Mouse (Mus musculus) lung, embryonic 15.5 days (tissue): ENCODE measurements around the gene Ttc27. TPM values are rescaled to one million over a fixed set of nuclear protein-coding genes. Genes with fewer than 3 reads are reported as not detected.
A peak's percentile ranks its signal among the peaks of the same experiment; 100 is the strongest.

Experiments
- ATAC-seq: fragments of 200-750 bp; cut with Nextera tagmentation; 2 replicates; pipeline ENCODE4 v1.8.0; 2017; ENCODE audit warnings: moderate number of reproducible peaks, borderline replicate concordance; ENCODE audit not compliant: low FRiP score, low TSS enrichment; ENCODE audit errors: extremely low read depth
- H3K27ac ChIP-seq: fragments of 300-500 bp; sonication (generic); 2 replicates; pipeline ENCODE4 v1.5.1; 2015; ENCODE audit warnings: moderate library complexity, mild to moderate bottlenecking, inconsistent platforms
- H3K27me3 ChIP-seq: fragments of 300-500 bp; sonication (generic); 2 replicates; pipeline ENCODE4 v1.6.1; 2015; ENCODE audit warnings: inconsistent platforms
- H3K36me3 ChIP-seq: fragments of 300-500 bp; sonication (generic); 2 replicates; pipeline ENCODE4 v1.6.1; 2015; ENCODE audit warnings: inconsistent platforms
- H3K4me1 ChIP-seq: fragments of 300-500 bp; sonication (generic); 2 replicates; pipeline ENCODE4 v1.6.1; 2015; ENCODE audit warnings: inconsistent platforms
- H3K4me2 ChIP-seq: fragments of 300-500 bp; sonication (generic); 2 replicates; pipeline ENCODE4 v1.6.1; 2015; ENCODE audit warnings: inconsistent platforms, mild to moderate bottlenecking, moderate library complexity
- H3K4me3 ChIP-seq: fragments of 300-500 bp; sonication (generic); 2 replicates; pipeline ENCODE4 v1.5.1; 2015; ENCODE audit warnings: mild to moderate bottlenecking, inconsistent platforms
- H3K9ac ChIP-seq: fragments of 300-500 bp; sonication (generic); 2 replicates; pipeline ENCODE4 v1.6.1; 2015; ENCODE audit warnings: inconsistent platforms
- H3K9me3 ChIP-seq: fragments of 300-500 bp; sonication (generic); 2 replicates; pipeline ENCODE4 v1.6.1; 2016; ENCODE audit warnings: inconsistent platforms
- WGBS: fragments of 180-500 bp; shearing (Covaris S2); methylation state at CpG from one replicate; pipeline ENCODE4 v1.1.7; 2015; 5-methylcytosine and 5-hydroxymethylcytosine counted together
- polyA plus RNA-seq: library from polyadenylated mRNA; unstranded; fragments of >200 nt; fragmentation: Nextera tagmentation; extraction: Ambion mirVana; gene quantifications from 2 replicates; pipeline ENCODE4 v1.2.1, GENCODE M21; 2015

The Ttc27 gene
- polyA plus RNA-seq, 1 experiment from 2014 or later: 23.5 TPM

GRCm38 (mm10) chr17:74710731-74711130 is 6.8 kb upstream of the Ttc27 start:
- no peaks in the 10 kb centered on the region for H3K27me3 ChIP-seq
- no peaks in the 10 kb centered on the region for H3K9me3 ChIP-seq
- no peaks in the 10 kb centered on the region for H3K4me1 ChIP-seq
- H3K9ac ChIP-seq: no peak overlapping the region
- no peak overlapping the region for H3K27ac ChIP-seq
- no peaks in the 10 kb centered on the region for H3K36me3 ChIP-seq
- 72% methylated on average over 4 of the region's 4 CpGs for WGBS
- no peak overlapping the region for H3K4me3 ChIP-seq
- no peak overlapping the region for H3K4me2 ChIP-seq
- no peak for ATAC-seq

DNA sequence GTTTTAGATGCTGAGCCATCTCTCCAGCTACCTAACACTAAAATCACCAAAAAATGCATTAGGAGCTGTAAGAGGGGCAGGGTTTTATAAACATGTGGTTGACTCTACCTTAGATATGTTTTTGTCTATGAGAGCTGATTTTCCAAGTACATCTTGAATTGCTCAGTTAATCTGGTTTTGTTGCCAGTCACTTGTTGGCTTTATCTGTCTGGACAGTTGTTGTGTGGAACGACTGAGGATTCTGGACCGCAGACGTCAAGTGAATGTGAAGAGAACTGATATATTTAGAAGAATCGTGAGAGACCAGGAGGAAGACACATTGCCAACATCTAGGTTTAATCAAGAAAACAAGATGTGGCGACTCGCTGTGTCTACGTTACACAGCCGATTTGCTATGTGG is 5.9 kb upstream of the Ttc27 start:
- no peaks in the 10 kb centered on the region for H3K36me3 ChIP-seq
- no peaks in the 10 kb centered on the region for H3K9me3 ChIP-seq
- ATAC-seq: no peak
- H3K4me3 ChIP-seq: no peak overlapping the region
- H3K4me1 ChIP-seq: no peaks in the 10 kb centered on the region
- H3K9ac ChIP-seq: no peak overlapping the region
- WGBS: 88% methylated on average over 8 of the region's 8 CpGs
- no peak overlapping the region for H3K27ac ChIP-seq
- H3K27me3 ChIP-seq: no peaks in the 10 kb centered on the region
- no peak overlapping the region for H3K4me2 ChIP-seq

DNA sequence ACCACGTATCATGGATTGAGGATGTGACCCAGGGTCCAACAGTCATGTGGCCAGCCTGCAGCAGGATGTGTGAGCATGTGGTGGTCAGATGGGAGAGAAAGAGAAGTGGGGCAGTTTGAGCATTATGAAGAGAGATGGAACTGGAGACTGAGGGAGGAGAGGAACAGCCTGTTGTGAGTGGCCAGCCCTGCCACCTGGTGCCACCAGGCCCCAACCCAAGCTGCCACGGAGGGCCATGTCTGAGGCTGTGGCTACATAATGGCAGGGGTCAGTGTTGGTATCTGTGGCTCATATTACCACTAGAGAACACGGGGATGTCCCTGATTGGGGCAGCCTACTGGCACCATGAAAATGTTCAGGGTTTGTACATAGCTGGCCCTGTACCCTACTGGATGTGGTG is 2.4 kb upstream of the Ttc27 start:
- no peaks in the 10 kb centered on the region for H3K27me3 ChIP-seq
- no peak overlapping the region for H3K4me2 ChIP-seq
- no peak for ATAC-seq
- no peak overlapping the region for H3K4me3 ChIP-seq
- no peak overlapping the region for H3K27ac ChIP-seq
- 55% methylated on average over 3 of the region's 3 CpGs for WGBS
- H3K36me3 ChIP-seq: no peaks in the 10 kb centered on the region
- H3K9ac ChIP-seq: no peak overlapping the region
- no peaks in the 10 kb centered on the region for H3K9me3 ChIP-seq
- peaks cover 6% of the 10 kb centered on the region for H3K4me1 ChIP-seq

DNA sequence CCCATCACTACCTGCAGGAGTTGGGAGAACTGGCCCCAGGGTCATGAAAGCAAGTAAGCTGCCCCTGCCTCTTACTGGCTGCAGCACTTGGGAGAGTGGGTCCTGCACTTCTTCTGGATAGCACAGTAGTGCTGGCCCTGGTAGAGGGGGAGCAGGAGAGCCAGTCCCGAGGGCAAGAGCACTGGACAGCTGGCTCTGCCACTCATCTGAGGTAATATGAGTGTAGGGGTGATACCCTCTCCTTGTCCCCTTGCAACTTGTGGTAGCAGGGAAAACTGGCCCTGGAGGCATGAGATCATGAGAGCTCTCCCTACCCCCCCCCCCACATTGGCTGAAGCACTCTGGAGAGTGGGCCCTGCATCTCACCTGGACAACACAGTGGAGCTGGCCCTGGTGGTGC is 1.8 kb upstream of the Ttc27 start:
- no peaks in the 10 kb centered on the region for H3K9me3 ChIP-seq
- H3K9ac ChIP-seq: no peak overlapping the region
- ATAC-seq: no peak
- 46% methylated on average over 1 of the region's 1 CpGs for WGBS
- H3K4me1 ChIP-seq: peaks cover 6% of the 10 kb centered on the region
- H3K27ac ChIP-seq: no peak overlapping the region
- H3K27me3 ChIP-seq: no peaks in the 10 kb centered on the region
- H3K36me3 ChIP-seq: no peaks in the 10 kb centered on the region
- H3K4me3 ChIP-seq: no peak overlapping the region
- no peak overlapping the region for H3K4me2 ChIP-seq

- H3K27me3 ChIP-seq: no peaks in the 10 kb centered on the region
- no peak overlapping the region for H3K9ac ChIP-seq
- 0 out of 2 replicates have a peak, but pooled peaks cover 2% of the 10 kb centered on the region for H3K36me3 ChIP-seq
- 38% methylated on average over 3 of the region's 3 CpGs for WGBS
- ATAC-seq: no peak
- H3K9me3 ChIP-seq: no peaks in the 10 kb centered on the region
- peak overlapping the region; percentile 84; the same call in 1 of the 2 replicates for H3K4me3 ChIP-seq
- H3K4me1 ChIP-seq: peaks cover 6% of the 10 kb centered on the region
- H3K4me2 ChIP-seq: peak overlapping the region; percentile 64; the same call in 1 of the 2 replicates
- no peak overlapping the region for H3K27ac ChIP-seq
Observed at GRCm38 (mm10) chr17:74716643-74717042, 889 bp upstream of the Ttc27 start.

- H3K36me3 ChIP-seq: peaks cover 7% of the 10 kb centered on the region; the same call in 1 of the 2 replicates
Observed at GRCm38 (mm10) chr17:74717091-74717617, 378 bp upstream of the Ttc27 start.

GRCm38 (mm10) chr17:74732872-74733271 is 15.3 kb downstream of the Ttc27 start:
- ATAC-seq: no peak
- no peak overlapping the region for H3K9ac ChIP-seq
- H3K36me3 ChIP-seq: peaks cover 5% of the 10 kb centered on the region; the same call in 1 of the 2 replicates

More at GRCm38 (mm10) chr17:74717091-74717617, 378 bp upstream of the Ttc27 start:
- peak overlapping the region; percentile 55 for H3K9ac ChIP-seq
- no peaks in the 10 kb centered on the region for H3K27me3 ChIP-seq
- peak overlapping the region; percentile 64 for H3K4me2 ChIP-seq
- peak overlapping the region; percentile 41; the same call in 1 of the 2 replicates for H3K27ac ChIP-seq
- peak overlapping the region; percentile 84 for H3K4me3 ChIP-seq
- 9% methylated on average over 14 of the region's 14 CpGs for WGBS
- H3K9me3 ChIP-seq: no peaks in the 10 kb centered on the region
- H3K4me1 ChIP-seq: peaks cover 6% of the 10 kb centered on the region
- no peak; the same call in 1 of the 2 replicates for ATAC-seq

DNA sequence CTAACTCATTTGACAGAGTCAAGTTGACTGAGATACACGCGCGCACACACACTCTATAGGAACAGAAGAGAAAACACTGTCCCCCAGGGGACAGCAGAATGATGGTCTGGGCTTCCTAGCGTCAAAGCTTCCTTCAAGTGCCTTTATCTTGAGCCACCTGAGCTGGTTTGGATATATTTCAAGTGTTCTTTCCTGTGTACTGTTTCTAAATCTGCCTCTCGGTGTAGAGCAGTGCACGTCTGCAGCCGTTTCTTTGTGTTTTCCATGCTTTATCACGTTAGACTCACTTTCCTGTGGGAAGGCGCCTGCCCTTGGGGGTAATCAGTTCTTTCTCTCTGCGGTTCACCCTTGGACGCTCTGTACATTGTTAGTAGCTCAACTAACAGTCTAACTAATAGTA is 17.9 kb downstream of the Ttc27 start:
- Histone ChIP-seq H3K27me3 (no peaks in the 10 kb centered on the region), H3K4me2 (no peak overlapping the region), H3K4me3 (no peak overlapping the region), H3K36me3 (no peaks in the 10 kb centered on the region), H3K9ac (no peak overlapping the region), H3K4me1 (no peaks in the 10 kb centered on the region), H3K27ac (no peak overlapping the region), H3K9me3 (no peaks in the 10 kb centered on the region)
- 83% methylated on average over 11 of the region's 11 CpGs for WGBS
- ATAC-seq: no peak

More at GRCm38 (mm10) chr17:74732872-74733271, 15.3 kb downstream of the Ttc27 start:
- Histone ChIP-seq H3K4me2 (no peak overlapping the region), H3K4me1 (no peaks in the 10 kb centered on the region), H3K9me3 (no peaks in the 10 kb centered on the region), H3K27ac (no peak overlapping the region), H3K27me3 (no peaks in the 10 kb centered on the region), H3K4me3 (no peak overlapping the region)

- Histone ChIP-seq H3K9me3 (no peaks in the 10 kb centered on the region), H3K36me3 (no peaks in the 10 kb centered on the region), H3K27ac (no peak overlapping the region), H3K4me2 (no peak overlapping the region), H3K27me3 (no peaks in the 10 kb centered on the region), H3K4me3 (no peak overlapping the region), H3K9ac (no peak overlapping the region), H3K4me1 (peaks cover 13% of the 10 kb centered on the region; the same call in 1 of the 2 replicates)
- no peak for ATAC-seq
- 70% methylated on average over 1 of the region's 1 CpGs for WGBS
Observed at GRCm38 (mm10) chr17:74749659-74750058, 32.1 kb downstream of the Ttc27 start.

DNA sequence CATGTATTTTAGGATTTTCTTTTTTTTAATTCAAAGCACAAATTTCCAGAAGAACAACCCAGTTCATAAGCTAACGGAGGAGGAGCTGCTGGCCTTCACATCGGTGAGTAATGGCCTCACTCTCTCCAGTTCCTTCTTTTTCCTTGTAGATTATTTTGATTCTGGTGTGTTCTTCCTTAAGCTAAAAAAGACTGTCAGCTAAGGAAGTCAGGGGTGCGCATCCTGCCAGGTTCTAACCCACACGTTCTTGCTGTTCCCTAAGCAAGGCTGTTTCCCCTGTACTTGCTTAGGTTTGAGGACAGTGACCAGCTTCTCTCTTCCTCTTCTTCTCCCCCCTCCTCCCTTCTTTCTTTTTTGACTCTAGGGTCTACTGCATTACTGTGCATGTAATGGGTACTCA is 33.5 kb downstream of the Ttc27 start:
- Histone ChIP-seq H3K4me1 (peaks cover 13% of the 10 kb centered on the region; the same call in 1 of the 2 replicates), H3K9ac (no peak overlapping the region), H3K9me3 (no peaks in the 10 kb centered on the region), H3K4me2 (no peak overlapping the region), H3K27ac (no peak overlapping the region), H3K36me3 (no peaks in the 10 kb centered on the region), H3K27me3 (no peaks in the 10 kb centered on the region), H3K4me3 (no peak overlapping the region)
- ATAC-seq: no peak
- WGBS: 83% methylated on average over 4 of the region's 4 CpGs

DNA sequence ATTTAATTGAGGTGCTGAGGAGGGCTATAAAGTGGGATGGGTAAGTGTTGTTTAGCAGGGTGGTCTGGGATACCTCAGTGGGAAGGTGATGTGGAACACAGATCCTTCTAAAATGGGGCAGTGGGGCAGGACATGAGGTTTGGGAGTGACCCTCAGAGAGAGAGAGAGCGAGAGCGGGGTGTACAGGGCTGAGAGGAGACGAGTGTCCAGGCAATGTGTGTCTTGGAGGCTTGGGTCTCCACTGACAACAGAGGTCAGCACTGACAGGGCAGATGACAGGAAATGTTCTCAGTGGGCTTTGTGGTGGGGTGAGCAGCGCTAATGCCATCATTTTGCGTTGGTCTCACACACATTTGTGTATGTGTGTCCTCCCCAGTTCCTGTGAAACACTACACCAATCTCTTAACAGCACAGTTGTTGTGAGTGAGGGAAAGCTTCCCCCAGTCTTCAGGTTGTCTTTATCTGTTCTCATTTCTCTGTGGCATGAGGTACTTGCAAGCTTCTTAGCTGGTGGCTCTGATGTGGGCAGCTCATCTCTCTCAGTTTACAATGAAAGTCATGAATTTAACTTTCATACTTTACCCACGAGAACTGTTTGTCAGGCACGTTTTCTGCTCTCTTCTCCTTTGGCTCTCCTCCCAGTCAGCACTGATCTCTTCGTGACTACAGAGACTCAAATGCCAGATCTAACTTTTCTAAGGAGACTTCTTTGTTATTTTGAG is 35.5 kb downstream of the Ttc27 start:
- H3K27ac ChIP-seq: 0 out of 2 replicates have a peak overlapping the region, but pooled peaks have one; percentile 1
- H3K9ac ChIP-seq: no peak overlapping the region
- H3K9me3 ChIP-seq: no peaks in the 10 kb centered on the region
- ATAC-seq: peak; percentile 53; the same call in 1 of the 2 replicates
- H3K36me3 ChIP-seq: no peaks in the 10 kb centered on the region
- H3K4me2 ChIP-seq: no peak overlapping the region
- 60% methylated on average over 8 of the region's 8 CpGs for WGBS
- no peak overlapping the region for H3K4me3 ChIP-seq
- H3K27me3 ChIP-seq: no peaks in the 10 kb centered on the region
- peaks cover 13% of the 10 kb centered on the region; the same call in 1 of the 2 replicates for H3K4me1 ChIP-seq

GRCm38 (mm10) chr17:74753628-74754104 is 36.1 kb downstream of the Ttc27 start:
- Histone ChIP-seq H3K9ac (no peak overlapping the region), H3K36me3 (no peaks in the 10 kb centered on the region), H3K27ac (0 out of 2 replicates have a peak overlapping the region, but pooled peaks have one; percentile 1), H3K27me3 (no peaks in the 10 kb centered on the region), H3K4me1 (peaks cover 13% of the 10 kb centered on the region; the same call in 1 of the 2 replicates), H3K4me3 (no peak overlapping the region), H3K4me2 (no peak overlapping the region), H3K9me3 (no peaks in the 10 kb centered on the region)
- WGBS: 43% methylated on average over 5 of the region's 5 CpGs
- peak; percentile 67; the same call in 1 of the 2 replicates for ATAC-seq
